Mouse (Mus musculus): ENCODE measurements around the gene C8g. TPM values are rescaled to one million over a fixed set of nuclear protein-coding genes. Genes with fewer than 3 reads are reported as not detected.

C8g gene
- polyA plus RNA-seq (2017; shearing (Covaris generic)) = 1 to 10 TPM; 4.5 to 4.6 TPM

DNA sequence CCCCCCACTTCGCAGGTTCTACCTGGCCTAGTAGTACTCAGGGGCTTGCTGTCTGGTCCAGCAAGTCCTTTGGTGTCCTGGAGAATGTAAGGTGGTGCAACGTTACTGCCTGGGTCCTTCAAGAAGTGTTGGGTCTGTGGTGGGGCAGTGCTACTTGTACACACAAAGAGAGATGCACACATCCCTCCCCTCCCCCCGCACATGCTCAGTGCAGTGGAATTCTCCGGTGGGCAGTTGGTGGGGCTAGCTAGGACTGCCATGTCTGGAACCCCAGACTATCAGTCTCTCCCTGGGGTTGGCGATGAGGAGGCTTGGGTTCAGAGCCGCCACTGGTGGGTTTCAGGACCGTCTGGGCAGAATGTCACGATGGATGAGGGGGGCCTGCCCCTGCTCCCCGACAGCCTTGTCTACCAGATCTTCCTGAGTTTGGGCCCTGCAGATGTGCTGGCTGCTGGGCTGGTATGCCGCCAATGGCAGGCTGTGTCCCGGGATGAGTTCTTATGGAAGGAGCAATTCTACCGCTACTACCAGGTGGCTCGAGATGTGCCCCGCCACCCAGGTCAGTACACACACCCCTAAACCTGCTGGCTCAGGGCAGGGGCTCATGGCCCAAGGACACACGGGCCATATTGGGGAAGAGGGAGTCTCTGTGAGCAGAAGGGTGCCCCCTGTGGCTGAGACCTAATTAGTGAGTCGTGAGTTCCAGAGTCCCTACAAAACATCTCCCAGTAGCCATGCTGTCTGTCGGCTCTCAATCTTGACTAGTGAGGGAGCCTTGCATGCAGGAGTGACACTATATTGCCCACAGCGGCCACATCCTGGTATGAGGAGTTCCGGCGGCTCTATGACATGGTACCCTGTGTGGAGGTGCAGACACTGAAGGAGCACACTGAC is at the start of gene C8g:
TSS of gene C8g (minus strand) at position 127 of the 894 bp plus-strand sequence.
- ATAC-seq = no peak

GRCm38 (mm10) chr2:25551186-25551585 is 49.7 kb upstream of the C8g start:
- no peak for ATAC-seq

DNA sequence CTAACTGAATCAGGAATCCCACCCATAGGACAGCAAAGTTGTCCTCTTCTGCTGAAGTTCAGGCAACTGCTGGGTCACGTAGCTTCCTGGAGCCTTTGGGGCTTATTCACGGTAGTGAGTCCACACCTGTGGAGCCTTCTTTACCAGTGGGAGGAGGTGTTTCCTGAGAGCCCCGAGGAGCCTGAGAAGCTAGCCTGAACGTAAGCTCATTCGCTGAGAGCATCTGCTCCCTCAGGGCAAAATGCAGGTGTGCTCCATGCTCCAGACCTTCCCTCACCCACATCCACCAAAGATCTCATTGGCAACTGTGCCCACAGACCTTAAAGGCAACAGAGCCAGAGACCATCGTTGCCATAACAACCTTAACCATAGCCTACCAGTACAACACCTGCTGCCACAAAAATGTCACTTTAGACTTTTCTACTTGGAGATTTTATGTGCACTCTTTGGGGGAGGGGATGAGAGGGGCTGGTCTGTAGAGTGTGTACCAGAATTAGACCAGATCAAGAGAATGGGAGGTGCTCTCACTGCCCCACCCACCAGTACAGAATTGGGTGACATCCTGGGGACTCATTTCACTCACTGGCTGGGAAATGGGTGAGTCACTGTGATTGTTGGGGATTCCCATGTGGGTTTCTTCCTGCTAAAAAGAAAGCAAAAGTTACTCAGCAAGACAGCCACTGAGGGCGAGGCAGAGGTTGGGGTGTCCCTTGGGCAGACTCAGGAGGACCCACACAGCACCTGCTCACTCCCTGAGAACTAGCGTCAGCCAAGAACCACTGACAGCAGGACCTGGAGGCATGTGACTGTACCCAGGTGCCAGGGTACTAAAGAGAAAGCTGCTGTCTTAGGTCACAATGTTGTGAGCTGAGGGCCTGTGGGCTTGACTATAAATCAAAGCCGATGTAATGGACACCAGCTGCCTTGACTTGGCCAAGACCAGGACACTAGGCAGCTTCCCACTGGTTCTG is 47.8 kb upstream of the C8g start:
- ATAC-seq = peak; percentile 74

GRCm38 (mm10) chr2:25546811-25547491 is 45.4 kb upstream of the C8g start, which contains the start of gene Traf2:
TSS of gene Traf2 (minus strand) at chr2:25546940.
- ATAC-seq = peak; percentile 86

- peak; percentile 9 for ATAC-seq
These were observed 44.7 kb upstream of the C8g start for GRCm38 (mm10) chr2:25545996-25546810.

GRCm38 (mm10) chr2:25541644-25542367 is 40.3 kb upstream of the C8g start:
- ATAC-seq = no peak

DNA sequence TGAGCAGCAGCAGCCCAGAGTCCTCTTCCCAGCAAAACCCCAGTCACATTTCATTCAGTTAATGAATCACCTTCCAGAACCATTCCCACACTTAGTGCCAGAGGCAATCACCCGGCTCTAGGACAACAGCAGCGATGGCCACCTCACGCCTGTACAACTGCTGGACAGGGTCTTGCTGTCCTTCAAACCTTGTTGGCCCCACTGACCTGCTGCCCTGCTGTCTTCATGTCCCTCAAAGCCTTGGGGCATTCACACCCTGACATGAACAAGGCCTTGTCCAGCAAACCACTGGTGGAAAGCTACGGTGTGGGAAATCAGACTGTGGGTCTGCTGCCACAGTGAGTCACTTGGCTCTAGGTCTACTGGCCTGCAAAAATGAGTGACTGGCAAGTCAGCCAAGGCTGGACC is 39.0 kb upstream of the C8g start:
- no peak for ATAC-seq

DNA sequence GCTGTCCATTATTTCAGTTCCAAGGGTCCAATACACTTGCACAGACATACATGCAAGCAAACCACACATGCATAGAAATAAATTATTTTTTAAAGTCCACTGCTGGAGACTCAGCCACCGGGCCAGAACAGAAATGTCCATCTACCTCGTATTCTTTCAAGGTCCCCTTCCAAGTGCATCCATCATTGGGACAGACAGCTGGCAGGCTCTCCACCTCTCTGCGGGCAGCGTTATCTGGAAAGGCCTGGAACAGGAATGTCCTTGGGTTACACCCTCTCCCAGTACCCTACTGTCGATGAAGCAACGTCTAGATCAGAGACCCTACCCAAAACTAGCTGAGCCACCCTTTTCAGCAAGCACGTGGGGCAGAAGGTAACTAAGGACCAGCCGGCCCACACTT is 35.0 kb upstream of the C8g start:
- no peak for ATAC-seq

- ATAC-seq = no peak
These were observed 33.3 kb upstream of the C8g start for GRCm38 (mm10) chr2:25534866-25535182.

- ATAC-seq = peak; percentile 92
These were observed 32.8 kb upstream of the C8g start for GRCm38 (mm10) chr2:25534178-25534865.

DNA sequence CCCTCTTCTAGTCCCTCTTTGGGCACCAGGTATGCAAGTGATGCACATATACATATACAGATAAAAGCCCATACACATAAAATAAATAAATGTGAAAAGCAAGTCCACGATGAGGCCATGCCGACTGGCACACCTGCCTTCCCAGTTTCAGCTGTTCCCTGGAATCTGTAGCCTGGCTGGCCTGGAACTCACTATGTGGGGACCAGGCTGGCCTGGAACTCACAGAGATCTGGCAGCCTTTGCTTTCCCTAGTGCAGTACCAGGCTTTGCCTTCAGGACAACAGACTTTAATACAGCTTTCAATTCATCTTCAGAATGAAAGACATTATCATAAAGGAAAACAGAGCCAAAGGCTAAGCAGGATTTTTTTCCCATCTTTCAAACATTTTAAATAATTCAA is 32.2 kb upstream of the C8g start:
- ATAC-seq = peak; percentile 40

DNA sequence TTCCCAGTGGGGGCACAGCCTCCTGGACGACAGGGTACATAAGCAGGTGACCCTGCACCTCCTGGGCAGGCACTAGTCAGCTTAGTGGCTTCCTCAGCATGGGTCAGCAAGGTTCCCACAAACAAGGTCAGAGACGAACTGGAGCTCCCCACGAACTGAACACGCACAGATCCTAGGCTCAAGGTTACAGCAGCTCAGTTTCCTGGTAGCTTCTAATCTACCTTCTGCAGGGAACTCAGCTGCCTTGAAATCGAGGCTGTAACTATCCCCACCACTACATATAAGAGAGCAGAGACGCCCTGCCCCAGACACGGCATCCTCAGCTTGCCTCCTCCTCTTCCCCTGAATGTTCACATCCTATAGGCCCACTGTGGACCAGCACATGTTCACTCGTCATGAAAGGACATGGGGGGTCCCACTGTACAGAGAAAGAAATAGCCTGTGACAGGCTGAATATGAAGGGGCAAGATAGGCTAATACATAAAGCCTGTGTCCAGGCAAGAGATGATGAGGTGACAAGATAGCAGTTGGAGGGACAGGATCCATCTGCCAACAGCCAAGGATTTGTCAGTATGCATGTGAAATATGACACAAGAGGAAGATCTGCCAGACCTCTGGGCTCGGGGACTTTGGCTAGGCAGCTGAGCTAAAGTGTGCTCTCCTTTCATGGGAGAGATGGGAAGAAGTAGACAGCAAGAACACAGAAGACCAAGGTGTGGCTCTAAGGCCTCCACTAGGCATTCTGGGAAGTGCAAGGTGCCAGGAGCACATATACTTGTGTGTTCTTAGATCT is 25.2 kb upstream of the C8g start:
- no peak for ATAC-seq

DNA sequence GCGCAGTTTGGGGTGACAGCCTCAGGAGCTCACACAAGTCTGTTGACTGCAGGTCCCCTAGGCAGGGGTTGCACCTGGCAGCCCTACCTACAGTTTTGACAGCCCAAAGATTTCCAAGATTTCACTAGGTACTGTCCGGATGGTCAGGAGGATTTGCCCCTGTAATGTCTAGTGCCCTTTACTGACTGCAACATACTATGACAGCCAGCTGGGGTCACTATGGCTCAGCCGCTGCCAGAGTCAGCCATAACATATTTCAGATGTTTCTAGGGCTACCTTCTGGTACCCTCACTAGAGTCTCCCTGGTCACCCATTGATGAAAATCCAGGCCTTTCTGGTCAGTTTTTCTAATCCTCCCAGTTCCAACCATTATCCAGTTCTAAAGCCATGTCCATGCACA is 8.4 kb upstream of the C8g start:
- ATAC-seq = peak; percentile 57

DNA sequence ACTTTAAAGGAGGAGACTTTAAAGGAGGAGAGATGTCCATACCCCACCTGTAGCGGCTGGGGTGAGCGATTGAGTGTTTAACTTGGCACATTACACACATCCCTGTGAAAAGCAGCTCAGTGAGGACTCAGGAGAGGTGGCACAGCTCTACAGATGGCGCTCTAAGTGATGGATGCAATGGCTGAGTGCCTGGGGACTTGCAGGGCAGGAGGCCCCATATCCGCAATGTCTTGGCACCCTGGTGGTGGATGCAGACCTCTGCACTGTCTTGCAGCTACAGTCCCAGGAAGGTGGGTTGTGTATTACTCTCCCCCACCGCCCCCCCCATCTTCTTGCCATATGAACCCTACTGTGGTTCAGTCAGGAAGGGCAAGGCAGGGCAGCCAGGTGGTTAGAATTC is 5.4 kb upstream of the C8g start:
- ATAC-seq = peak; percentile 57

GRCm38 (mm10) chr2:25505860-25506259 is 4.3 kb upstream of the C8g start:
- ATAC-seq = no peak

DNA sequence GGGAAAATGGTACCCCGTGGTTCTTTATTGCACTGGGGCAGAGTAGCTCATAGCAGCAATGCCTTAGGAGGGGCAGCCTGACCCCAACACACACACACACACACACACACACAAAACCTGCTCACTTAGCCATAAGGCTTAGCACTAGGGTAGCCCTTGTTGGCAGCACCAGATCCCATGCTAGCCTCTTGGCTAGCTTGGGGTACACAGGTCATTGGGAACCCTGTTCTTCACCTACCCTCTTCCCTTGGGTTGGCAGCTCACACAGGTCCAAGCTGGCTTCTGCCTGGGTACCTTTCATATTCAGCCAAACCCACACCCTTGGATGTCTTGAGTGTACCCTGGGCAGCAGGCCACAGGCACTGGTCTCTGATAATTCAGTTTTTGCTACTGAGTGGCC is 3.5 kb upstream of the C8g start:
- ATAC-seq = no peak

GRCm38 (mm10) chr2:25504538-25504937 is 3.0 kb upstream of the C8g start:
- no peak for ATAC-seq

DNA sequence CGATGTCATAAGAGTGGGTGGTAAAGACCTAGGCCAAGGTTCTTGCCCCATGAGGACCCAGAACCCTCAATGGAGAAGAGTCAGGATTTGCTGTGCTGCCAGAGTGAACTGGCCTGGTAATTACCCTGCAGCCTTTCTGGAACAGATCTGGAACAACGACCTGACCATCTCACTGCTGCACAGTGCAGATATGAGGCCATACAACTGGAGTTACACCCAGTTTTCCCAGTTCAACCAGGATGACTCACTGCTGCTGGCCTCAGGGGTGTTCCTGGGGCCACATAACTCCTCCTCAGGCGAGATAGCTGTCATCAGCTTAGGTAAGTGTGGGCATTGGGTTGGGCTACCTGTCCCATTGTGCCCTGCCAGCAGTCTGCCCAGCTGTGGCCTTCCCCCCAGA is 1.2 kb upstream of the C8g start:
- ATAC-seq = no peak

- peak; percentile 92 for ATAC-seq
These were observed 728 bp downstream of the C8g start, which contains the start of gene Fbxw5 for GRCm38 (mm10) chr2:25500576-25501405. TSS of gene Fbxw5 (plus strand) at chr2:25500750.
